Mouse (Mus musculus): ENCODE data around the gene Ppard.

The Ppard gene

GRCm38 (mm10) chr17:28255651-28256050 is 23.2 kb downstream of the Ppard start:
- Histone ChIP-seq H3K36me3 (ENCODE audit: control insufficient read depth, insufficient read depth, low read length, poor library complexity, severe bottlenecking) (peaks cover 3% of the 10 kb centered on the region; the same call in 1 of the 2 replicates), H3K27me3 (ENCODE audit: control insufficient read depth, insufficient read depth, low read length, poor library complexity, severe bottlenecking) (no peaks in the 10 kb centered on the region)
- DNase-seq (ENCODE audit: low read depth, low spot score) = no peak

- Histone ChIP-seq H3K36me3 (ENCODE audit: control insufficient read depth, insufficient read depth, low read length, poor library complexity, severe bottlenecking) (peaks cover 3% of the 10 kb centered on the region; the same call in 1 of the 2 replicates), H3K27me3 (ENCODE audit: control insufficient read depth, insufficient read depth, low read length, poor library complexity, severe bottlenecking) (no peaks in the 10 kb centered on the region)
- DNase-seq (ENCODE audit: low read depth, low spot score) = peak; percentile 64
These were observed 24.3 kb downstream of the Ppard start for GRCm38 (mm10) chr17:28256651-28257328.

GRCm38 (mm10) chr17:28258325-28258724 is 25.8 kb downstream of the Ppard start:
- no peak for DNase-seq (ENCODE audit: low read depth, low spot score)
- Histone ChIP-seq H3K36me3 (ENCODE audit: control insufficient read depth, insufficient read depth, low read length, poor library complexity, severe bottlenecking) (no peaks in the 10 kb centered on the region), H3K27me3 (ENCODE audit: control insufficient read depth, insufficient read depth, low read length, poor library complexity, severe bottlenecking) (no peaks in the 10 kb centered on the region)

GRCm38 (mm10) chr17:28259890-28260542 is 27.5 kb downstream of the Ppard start:
- H3K27me3 ChIP-seq (ENCODE audit: control insufficient read depth, insufficient read depth, low read length, poor library complexity, severe bottlenecking) = no peaks in the 10 kb centered on the region
- no peaks in the 10 kb centered on the region; the same call in 1 of the 2 replicates for H3K36me3 ChIP-seq (ENCODE audit: control insufficient read depth, insufficient read depth, low read length, poor library complexity, severe bottlenecking)
- peak; percentile 60 for DNase-seq (ENCODE audit: low read depth, low spot score)

GRCm38 (mm10) chr17:28260543-28260909 is 28.0 kb downstream of the Ppard start:
- H3K27me3 ChIP-seq (ENCODE audit: control insufficient read depth, insufficient read depth, low read length, poor library complexity, severe bottlenecking) = no peaks in the 10 kb centered on the region
- no peaks in the 10 kb centered on the region; the same call in 1 of the 2 replicates for H3K36me3 ChIP-seq (ENCODE audit: control insufficient read depth, insufficient read depth, low read length, poor library complexity, severe bottlenecking)
- DNase-seq (ENCODE audit: low read depth, low spot score) = no peak

GRCm38 (mm10) chr17:28261795-28262194 is 29.3 kb downstream of the Ppard start:
- DNase-seq (ENCODE audit: low read depth, low spot score) = no peak
- no peaks in the 10 kb centered on the region; the same call in 1 of the 2 replicates for H3K36me3 ChIP-seq (ENCODE audit: control insufficient read depth, insufficient read depth, low read length, poor library complexity, severe bottlenecking)
- H3K27me3 ChIP-seq (ENCODE audit: control insufficient read depth, insufficient read depth, low read length, poor library complexity, severe bottlenecking) = no peaks in the 10 kb centered on the region

- no peaks in the 10 kb centered on the region for H3K27me3 ChIP-seq (ENCODE audit: control insufficient read depth, insufficient read depth, low read length, poor library complexity, severe bottlenecking)
- DNase-seq (ENCODE audit: low read depth, low spot score) = no peak
- no peaks in the 10 kb centered on the region; the same call in 1 of the 2 replicates for H3K36me3 ChIP-seq (ENCODE audit: control insufficient read depth, insufficient read depth, low read length, poor library complexity, severe bottlenecking)
These were observed 30.8 kb downstream of the Ppard start for GRCm38 (mm10) chr17:28263181-28263894.

GRCm38 (mm10) chr17:28267251-28267650 is 34.8 kb downstream of the Ppard start:
- no peak for DNase-seq (ENCODE audit: low read depth, low spot score)
- no peaks in the 10 kb centered on the region; the same call in 1 of the 2 replicates for H3K36me3 ChIP-seq (ENCODE audit: control insufficient read depth, insufficient read depth, low read length, poor library complexity, severe bottlenecking)
- no peaks in the 10 kb centered on the region for H3K27me3 ChIP-seq (ENCODE audit: control insufficient read depth, insufficient read depth, low read length, poor library complexity, severe bottlenecking)

GRCm38 (mm10) chr17:28270165-28270564 is 37.7 kb downstream of the Ppard start:
- Histone ChIP-seq H3K36me3 (ENCODE audit: control insufficient read depth, insufficient read depth, low read length, poor library complexity, severe bottlenecking) (no peaks in the 10 kb centered on the region), H3K27me3 (ENCODE audit: control insufficient read depth, insufficient read depth, low read length, poor library complexity, severe bottlenecking) (no peaks in the 10 kb centered on the region)
- no peak for DNase-seq (ENCODE audit: low read depth, low spot score)

- no peaks in the 10 kb centered on the region for H3K27me3 ChIP-seq (ENCODE audit: control insufficient read depth, insufficient read depth, low read length, poor library complexity, severe bottlenecking)
- H3K36me3 ChIP-seq (ENCODE audit: control insufficient read depth, insufficient read depth, low read length, poor library complexity, severe bottlenecking) = no peaks in the 10 kb centered on the region
These were observed 39.2 kb downstream of the Ppard start for GRCm38 (mm10) chr17:28271537-28272266.

GRCm38 (mm10) chr17:28272281-28272680 is 39.8 kb downstream of the Ppard start:
- no peaks in the 10 kb centered on the region for H3K27me3 ChIP-seq (ENCODE audit: control insufficient read depth, insufficient read depth, low read length, poor library complexity, severe bottlenecking)
- no peaks in the 10 kb centered on the region for H3K36me3 ChIP-seq (ENCODE audit: control insufficient read depth, insufficient read depth, low read length, poor library complexity, severe bottlenecking)
- DNase-seq (ENCODE audit: low read depth, low spot score) = no peak

More at GRCm38 (mm10) chr17:28271537-28272266, 39.2 kb downstream of the Ppard start:
- no peak for DNase-seq (ENCODE audit: low read depth, low spot score)

- no peaks in the 10 kb centered on the region for H3K27me3 ChIP-seq (ENCODE audit: control insufficient read depth, insufficient read depth, low read length, poor library complexity, severe bottlenecking)
These were observed 40.3 kb downstream of the Ppard start for GRCm38 (mm10) chr17:28272837-28273236.

GRCm38 (mm10) chr17:28274739-28275138 is 42.2 kb downstream of the Ppard start:
- no peaks in the 10 kb centered on the region for H3K27me3 ChIP-seq (ENCODE audit: control insufficient read depth, insufficient read depth, low read length, poor library complexity, severe bottlenecking)
- peak; percentile 38 for DNase-seq (ENCODE audit: low read depth, low spot score)
- H3K36me3 ChIP-seq (ENCODE audit: control insufficient read depth, insufficient read depth, low read length, poor library complexity, severe bottlenecking) = no peaks in the 10 kb centered on the region

More at GRCm38 (mm10) chr17:28272837-28273236, 40.3 kb downstream of the Ppard start:
- DNase-seq (ENCODE audit: low read depth, low spot score) = no peak
- no peaks in the 10 kb centered on the region for H3K36me3 ChIP-seq (ENCODE audit: control insufficient read depth, insufficient read depth, low read length, poor library complexity, severe bottlenecking)

- Histone ChIP-seq H3K27me3 (ENCODE audit: control insufficient read depth, insufficient read depth, low read length, poor library complexity, severe bottlenecking) (no peaks in the 10 kb centered on the region), H3K36me3 (ENCODE audit: control insufficient read depth, insufficient read depth, low read length, poor library complexity, severe bottlenecking) (no peaks in the 10 kb centered on the region)
- DNase-seq (ENCODE audit: low read depth, low spot score) = no peak
These were observed 44.7 kb downstream of the Ppard start for GRCm38 (mm10) chr17:28277226-28277625.

Data from splenic B cell, adult 2 months (primary cell).